Mouse (Mus musculus) lung, postnatal 4 days (tissue): ENCODE measurements around the gene Castor1.

ENCODE experiments used
- DNase-seq, 2 experiments: peaks; one replicate each; pipeline ENCODE4 v3.0.0; 2021

The Castor1 gene

GRCm38 (mm10) chr11:4264066-4264465 is 46.0 kb downstream of the Castor1 start:
- peak; percentile 64 to 85 for DNase-seq

- DNase-seq: peak; percentile 74 to 79
Observed at GRCm38 (mm10) chr11:4266271-4267201, 48.5 kb downstream of the Castor1 start.

- no peak for DNase-seq
Observed at GRCm38 (mm10) chr11:4267202-4267578, 49.2 kb downstream of the Castor1 start.

- DNase-seq: no peak
Observed at GRCm38 (mm10) chr11:4268500-4268899, 50.5 kb downstream of the Castor1 start.

DNA sequence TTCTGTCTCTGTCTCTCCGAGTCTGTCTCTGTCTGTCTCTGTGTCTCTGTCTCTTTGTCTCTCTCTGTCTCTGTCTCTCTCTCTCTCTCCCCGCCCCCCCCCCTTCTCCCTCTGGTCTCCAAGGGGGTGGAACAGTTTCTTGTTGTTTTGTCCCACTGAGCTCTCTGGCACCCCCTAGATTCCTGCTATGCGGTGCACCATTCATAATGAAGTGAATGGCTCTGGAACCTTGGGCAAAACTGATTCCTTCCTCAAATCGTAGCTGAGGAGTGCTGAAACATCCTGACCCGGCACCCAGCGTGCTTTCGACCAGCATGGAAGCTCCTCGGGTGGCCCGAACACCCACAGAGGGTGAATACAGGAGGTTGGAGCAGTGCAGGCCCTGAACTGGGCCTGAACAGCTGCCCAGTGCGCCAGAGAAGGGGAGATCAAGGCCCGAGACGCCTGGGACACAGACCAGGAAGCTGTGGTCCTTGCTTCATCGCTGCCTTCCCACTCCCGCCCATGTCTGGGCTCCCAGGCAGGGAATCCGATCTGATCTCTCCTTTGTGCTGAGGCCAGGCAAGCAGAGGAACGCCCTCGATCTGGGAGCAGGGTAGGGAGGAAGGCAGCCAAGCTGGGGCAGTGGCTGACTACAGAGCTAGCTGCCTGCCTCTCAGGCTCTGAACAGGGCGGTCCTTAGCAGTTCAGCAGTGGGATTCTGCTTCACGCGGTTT is 52.9 kb downstream of the Castor1 start:
- DNase-seq: peak in 1 of 2 experiments; percentile 66

- DNase-seq: no peak
Observed at GRCm38 (mm10) chr11:4271544-4271943, 53.5 kb downstream of the Castor1 start.
